Mouse (Mus musculus) megakaryocyte, adult 5-6 weeks (primary cell): ENCODE data around the gene Armh3. TPM values are rescaled to one million over a fixed set of nuclear protein-coding genes. Genes with fewer than 3 reads are reported as not detected.

ENCODE experiments used
- ATAC-seq: 2 replicates; pipeline ENCODE4 v1.8.0; 2016; ENCODE audit warnings: mild to moderate bottlenecking, inconsistent platforms; ENCODE audit not compliant: poor library complexity, severe bottlenecking
- total RNA-seq, 2 experiments: library from RNA; stranded (forward) in 1 of 2; stranded (reverse) in 1 of 2; fragments of 153-499, 151-499 nt in 1 of 2; fragments of 221-1000, 200-1000 nt in 1 of 2; gene quantifications; 2 replicates each; pipeline versions ENCODE4 v1.2.3 to v1.2.4; 2015 to 2017

The Armh3 gene
- total RNA-seq, 2 experiments from 2014 or later = 6.6 to 12.8 TPM

DNA sequence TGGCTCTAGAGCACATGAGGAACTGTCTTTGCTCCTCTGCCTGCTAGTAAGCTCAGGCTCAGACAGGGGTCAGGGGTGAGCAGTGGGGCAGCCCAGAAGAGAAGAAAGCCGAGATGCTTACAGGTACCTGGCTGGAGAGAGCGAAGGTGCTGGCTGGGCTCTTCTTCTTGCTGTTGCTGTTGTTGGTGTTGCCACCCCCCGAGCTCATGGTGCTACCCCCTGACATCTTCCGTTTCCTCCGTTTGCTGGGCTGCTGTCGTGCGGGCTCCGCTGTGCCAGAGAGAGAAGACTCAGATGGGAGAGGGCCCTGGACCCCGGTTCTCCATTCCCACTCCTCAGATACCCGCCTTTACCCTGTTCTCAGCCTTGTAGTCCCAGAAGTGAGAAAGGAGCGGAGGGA, 35.6 kb upstream of the Armh3 start:
- no peak for ATAC-seq

DNA sequence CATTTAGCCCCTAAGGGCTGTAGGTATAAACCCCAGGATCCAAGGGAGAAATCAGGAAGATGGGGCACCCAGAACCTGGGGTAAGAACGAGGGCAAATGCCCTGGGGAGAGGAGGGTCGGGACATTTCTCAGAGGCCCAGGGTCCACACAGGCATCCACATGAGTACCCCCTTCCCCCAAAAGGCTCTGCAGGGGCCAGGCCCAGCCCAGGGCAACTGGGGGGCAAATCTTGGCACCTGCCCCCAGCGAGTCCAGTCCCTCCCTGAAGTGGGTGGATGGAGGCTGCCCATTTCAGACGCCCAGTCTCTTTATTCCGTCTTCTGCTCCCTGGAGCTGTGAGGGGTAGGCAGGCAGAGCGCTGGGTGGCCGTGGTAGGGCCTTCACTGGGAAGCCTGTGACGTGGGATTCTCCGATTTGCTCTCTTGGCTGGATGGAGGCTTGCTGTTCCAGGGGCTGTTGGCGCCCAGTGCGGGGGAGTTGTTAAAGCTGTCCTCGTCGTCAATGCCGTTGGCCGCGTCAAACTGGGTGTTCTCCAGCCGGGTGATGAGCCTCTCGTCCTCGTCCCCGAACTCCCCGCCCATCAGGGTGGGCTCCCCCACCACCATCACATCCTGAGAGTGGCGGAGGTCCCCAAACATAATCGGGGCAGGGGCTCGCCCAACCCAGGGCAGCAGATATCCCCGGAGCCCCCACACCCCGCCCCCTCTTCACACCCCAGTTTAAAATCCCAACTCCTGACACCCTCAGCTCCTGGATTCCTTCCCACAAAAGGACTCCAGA, 34.6 kb upstream of the Armh3 start:
- ATAC-seq = no peak

DNA sequence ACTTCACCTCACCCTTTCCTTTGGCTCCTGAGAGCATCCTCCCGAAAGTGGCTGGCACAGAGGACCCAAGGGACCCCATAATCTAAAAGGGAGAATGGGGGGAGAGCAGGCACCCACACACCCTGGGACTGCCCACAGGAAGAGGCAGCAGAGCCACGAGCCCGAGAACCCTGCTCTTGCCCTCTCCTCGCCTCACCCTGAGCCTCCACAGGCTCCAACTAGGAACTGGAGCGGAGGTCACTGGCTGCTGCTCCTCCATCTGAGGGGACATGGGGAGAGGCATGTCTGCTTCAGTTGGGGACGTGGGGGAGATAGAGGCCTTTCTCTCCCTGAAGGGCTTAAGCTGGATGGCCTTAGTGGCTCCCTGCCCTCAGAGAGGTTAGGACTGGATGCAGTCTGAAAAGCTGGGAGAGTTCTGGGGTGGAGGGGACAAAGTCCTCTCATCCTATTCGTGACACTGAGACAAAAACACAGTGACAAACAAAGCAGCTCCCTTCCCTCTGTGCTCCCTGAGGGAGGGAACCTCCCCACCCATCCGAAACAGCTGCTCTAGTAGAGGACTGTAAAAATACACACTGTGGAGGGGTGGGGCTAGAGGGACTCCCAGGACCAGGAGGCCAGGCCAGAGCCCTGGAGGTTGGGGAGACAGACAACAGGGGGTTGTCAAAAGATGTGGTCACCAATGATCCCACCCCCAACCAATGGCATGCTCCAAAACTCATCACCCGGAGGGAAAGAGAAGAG, 33.6 kb upstream of the Armh3 start:
- no peak for ATAC-seq

DNA sequence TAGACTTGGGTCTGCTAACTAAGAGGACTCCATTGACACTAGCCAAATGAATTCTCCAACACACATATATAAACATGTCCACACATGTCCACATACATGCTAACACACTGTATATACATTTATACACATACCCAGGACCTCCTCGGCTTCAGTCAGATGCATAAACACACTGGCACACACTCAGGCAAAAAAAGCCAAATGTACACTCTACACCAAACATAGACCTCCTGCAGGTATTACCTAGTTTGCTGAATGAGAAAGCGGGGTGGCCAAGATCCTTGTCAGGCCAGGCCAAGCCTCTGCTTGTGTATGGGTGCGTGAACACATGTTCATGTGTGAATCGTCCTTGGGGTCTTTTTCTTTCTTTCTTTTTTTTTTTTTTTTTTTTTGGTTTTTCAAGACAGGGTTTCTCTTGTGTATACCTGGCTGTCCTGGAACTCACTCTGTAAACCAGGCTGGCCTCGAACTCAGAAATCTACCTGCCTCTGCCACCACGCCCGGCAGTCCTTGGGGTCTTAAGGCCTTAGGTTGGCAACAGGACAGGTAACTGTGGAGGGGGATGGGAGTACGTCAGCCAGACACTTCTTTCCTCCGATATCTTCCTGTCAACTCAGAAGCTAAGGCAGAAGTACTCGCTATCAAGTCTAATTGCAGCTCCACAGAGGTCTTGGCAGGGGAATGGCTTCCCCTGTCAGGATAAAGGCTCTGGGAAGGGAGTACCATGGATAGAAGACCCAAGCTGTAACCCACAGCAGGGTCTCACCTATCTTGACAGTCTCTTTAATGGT, 32.1 kb upstream of the Armh3 start:
- ATAC-seq = no peak

DNA sequence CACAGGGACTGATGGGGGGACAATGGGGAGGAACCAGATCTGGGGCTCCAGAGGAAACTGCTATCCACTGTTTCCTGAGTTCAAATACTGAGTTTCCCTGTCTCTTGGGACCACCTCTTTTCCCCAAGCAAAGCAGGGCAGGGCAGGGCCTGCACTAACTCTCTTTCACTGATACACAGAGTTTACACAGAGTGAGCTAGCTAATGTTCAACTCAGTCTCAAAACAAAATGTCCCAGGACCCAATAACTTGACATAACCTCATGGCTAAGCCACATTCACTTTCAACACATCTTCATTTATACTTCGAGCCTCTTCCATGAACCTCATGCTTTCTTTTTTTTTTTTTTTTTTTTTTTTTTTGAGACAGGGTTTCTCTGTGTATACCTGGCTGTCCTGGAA, 31.4 kb upstream of the Armh3 start:
- ATAC-seq = no peak

DNA sequence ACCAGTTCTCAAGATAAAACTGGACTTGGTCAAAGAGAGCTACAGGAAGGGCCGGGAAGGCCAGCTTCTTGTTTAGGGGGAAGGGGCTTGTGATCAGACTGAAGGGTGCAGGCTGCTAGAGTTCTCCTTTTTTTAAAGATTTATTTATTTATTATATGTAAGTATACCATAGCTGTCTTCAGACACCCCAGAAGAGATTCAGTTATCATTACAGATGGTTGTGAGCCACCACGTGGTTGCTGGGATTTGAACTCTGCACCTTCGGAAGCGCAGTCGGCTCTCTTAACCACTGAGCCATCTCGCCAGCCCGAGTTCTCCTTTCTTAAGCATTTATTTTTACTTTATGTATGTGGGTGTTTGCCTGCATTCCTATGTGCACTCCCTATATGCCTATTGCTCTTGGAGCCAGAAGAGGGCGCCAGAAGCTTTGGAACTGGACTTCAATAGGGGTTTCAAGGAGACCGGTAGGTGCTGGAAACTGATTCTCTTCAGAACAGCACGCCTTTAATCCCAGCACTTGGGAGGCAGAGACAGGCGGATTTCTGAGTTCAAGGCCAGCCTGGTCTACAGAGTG, 30.5 kb upstream of the Armh3 start:
- no peak for ATAC-seq

DNA sequence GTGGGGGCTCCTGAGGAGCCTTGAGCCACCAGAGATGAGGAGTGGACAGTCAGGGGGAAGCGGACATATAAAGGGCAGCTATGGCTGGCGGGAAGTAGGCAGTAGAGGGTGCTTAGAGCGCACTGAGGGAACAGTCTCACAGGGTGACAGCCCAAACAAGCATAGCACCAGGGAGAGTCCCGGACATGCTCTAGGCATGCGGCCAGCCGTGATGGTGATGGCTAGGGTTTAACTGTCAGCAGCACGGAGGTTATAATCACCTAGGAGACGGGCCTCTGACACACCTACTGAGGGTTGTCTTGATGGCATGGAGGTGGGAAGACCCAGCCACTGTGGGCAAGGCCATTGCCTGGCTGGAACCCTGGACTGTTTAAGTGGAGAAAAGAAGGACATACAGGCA, 28.3 kb upstream of the Armh3 start:
- no peak for ATAC-seq

DNA sequence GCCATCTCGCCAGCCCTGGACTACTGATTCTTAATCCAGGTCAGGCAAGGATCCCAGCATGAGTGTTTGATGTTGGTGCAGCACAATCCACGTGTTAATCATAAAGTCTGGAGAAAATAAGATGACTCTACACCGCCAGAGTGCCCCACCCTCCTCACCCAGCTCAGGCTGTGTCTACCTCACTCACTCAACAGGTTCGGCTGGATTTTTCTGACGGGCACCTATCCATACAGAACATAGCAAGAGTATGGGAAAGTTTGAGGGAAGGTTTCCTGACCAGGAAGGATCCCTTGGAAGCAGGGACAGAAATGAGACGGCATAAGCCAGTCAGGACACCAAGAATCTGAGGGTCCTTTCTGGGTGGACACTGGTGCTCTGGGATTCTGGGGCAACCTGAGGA, 26.7 kb upstream of the Armh3 start:
- ATAC-seq = no peak

DNA sequence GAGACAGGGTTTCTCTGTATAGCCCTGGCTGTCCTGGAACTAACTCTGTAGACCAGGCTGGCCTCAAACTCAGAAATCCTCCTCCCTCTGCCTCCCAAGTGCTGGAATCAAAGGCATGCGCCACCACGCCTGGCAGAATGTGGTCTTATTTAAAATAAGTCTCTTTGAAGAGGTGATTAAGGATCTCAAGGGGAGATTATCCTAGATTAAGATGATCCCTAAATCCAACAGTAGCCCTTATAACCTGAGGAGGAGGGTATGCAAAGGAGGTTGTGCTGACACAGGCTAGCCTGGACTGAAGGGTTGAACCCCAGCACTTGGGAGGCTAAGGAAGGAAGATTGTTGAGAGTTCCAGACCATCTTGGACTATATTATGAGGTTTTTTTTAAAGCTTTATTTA, 17.7 kb upstream of the Armh3 start:
- no peak for ATAC-seq

DNA sequence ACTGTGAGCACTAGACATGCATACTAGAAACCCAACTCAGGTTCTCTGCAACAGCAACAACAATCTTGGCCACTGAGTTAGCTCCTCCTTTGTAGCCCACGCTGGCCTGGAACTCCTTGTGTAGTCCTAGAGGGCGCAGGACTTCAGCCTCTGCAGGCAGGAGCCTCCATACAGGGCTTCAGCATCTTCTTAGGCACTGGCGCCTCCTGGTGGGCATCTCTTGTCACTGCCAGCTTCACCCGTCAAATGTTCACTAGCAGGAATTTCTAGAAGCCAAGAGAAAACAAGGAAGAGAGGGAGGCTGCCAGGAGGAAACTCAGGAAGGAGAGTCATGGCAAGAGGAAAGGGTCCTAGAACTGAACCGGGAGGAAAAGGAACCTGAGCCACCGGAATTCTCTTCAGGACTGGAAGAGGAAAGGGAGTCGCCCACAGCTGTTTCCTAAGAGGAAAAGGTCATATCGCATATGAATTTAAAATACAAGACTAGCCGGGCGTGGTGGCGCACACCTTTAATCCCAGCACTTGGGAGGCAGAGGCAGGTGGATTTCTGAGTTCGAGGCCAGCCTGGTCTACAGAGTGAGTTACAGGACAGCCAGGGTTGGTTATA, 16.4 kb upstream of the Armh3 start:
- peak; percentile 94 for ATAC-seq

DNA sequence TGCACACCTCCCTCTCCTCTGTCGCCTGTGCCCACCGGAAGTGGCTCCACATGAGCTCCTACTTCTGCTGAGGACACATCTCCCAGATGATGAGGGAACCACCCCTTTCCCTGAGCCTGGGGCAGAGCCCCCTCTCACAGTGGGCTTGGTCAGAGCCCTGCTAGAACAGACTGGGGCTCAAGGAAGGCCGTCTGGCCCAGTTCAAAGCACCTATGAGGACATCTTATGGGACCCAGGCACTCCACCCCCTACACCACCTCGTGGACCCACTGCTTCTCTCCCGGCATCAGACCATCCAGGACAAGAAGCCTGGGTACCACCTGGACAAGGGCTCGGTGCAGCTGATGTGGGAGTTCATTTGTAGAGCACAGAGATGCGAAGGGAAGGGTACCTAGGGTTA, 7.4 kb upstream of the Armh3 start:
- ATAC-seq = no peak

DNA sequence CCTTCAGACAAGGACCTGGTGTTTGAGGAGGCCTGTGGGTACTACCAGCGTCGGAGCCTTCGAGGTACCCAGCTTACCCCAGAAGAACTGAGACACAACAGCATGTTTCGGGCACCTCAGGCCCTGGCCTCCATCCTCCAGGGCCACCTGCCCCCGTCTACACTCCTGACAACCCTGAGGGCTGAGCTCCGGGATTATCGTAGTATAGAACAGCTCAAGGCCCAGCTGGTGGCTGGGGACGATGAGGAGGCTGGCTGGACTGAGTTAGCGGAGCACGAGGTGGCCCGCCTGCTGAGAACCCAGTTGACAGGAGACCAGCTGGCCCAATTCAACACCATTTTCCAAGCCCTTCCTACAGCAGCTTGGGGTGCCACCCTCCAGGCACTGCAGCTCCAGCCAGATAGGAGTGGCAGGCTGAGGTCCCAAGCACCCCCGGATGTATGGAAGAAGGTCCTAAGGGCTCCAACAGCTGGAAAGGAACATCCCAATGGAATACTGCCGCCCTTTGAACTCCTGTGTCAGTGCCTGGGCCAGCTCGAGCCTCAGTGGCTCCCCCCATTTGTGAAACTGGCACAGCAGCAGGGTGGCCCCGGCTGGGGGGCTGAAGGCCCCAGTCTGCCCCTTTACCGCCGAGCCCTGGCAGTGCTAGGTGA, 6.7 kb upstream of the Armh3 start:
- ATAC-seq = no peak

DNA sequence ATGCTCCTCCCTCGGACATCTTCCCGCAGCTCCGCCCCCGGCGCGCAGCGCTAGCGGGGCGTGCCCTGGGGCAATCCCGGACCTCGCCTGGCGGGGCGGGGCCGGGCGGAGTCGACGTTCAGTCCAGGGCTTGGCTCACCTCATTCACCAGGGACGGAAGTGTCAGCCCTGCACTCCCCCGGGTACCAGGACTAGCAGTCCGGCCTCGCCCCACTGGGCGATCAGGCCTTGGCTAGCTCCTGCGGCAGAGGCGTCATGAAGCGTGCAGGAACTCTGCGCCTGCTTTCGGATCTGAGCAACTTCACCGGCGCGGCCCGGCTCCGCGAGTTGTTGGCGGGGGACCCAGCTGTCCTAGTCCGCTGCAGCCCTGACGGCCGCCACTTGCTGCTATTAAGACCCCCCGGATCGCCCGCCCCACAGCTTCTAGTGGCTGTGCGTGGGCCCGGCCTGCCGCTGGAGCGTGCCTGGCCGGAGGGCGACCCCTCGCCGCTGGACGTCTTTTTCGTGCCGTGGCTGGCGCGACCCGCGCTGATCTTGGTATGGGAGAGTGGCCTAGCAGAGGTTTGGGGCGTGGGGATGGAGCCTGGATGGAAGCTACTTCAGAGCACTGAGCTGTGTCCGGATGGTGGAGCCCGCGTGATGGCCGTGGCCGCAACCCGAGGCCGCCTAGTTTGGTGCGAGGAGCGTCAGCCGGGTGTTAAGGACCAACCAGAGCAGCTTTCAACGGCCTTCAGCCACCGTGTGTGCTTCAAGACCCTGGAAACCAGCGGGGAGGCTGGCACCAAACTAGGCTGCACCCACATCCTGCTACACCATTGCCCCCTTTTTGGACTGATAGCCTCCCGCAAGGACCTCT, 5.3 kb upstream of the Armh3 start, which contains the start of gene Hps6:
Gene Hps6 (plus strand): TSS at position 138 of the 856 bp plus-strand sequence.
- ATAC-seq = peak; percentile 96

DNA sequence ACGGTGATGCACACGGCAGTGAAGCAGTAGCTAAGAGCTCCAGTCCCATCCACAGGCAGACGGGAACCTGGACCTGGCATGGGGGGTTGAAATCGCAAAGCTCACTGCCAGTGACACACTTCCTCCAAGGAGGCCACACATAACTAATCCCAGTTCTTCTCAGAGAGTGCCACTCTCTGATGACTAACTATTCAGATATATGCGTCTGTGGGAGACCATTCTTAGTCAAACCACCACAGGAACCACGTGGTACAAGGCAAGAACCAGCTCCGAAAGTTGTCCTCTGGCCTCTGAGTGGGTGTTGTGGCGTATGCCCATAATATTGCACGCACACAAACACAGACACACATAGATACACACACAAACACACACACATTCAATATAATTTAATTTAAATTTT, 4.0 kb upstream of the Armh3 start:
- ATAC-seq = no peak

DNA sequence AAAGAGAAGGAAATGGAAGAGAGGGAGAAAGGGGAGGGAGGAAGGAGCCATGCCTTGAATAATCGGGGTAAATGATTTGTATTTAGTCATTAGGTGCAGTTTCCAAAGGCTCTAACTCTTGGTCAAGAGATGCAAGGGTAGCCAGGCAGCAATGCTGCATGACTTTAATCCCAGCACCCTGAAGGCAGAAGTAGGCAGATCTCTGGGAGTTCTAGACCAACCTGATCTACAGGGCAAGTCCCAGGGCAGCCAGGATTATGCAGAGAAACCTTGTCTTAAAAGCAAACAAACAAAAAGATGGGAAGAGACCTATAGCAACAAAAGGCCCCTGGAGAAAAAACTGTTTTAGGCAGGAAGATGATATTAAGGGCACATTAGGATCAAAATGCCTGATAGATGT, 1.1 kb upstream of the Armh3 start:
- ATAC-seq = no peak

DNA sequence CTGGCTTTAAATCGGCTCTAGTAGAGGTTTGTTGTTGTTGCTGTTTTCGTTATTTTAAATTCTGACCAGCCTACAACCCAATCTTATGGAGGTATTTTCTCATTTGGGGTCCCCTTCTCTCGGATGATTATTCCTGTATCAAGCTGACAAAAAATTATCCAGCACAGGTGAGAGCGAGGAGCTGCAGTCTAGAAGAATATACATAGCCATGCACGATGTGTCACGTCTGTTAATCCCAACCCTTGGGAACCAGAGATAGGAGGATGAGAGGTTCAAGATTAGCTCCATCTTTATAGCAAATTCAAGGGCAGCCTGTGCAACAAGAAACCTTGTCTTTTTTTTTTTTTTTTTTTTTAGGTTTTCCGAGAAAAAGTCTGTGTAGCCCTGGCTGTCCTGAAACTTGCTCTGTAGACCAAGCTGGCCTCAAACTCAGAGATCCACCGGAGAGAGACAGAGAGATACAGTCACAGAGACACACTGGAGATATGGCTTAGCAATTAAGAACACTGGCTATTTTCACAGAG, 468 bp upstream of the Armh3 start:
- no peak for ATAC-seq

DNA sequence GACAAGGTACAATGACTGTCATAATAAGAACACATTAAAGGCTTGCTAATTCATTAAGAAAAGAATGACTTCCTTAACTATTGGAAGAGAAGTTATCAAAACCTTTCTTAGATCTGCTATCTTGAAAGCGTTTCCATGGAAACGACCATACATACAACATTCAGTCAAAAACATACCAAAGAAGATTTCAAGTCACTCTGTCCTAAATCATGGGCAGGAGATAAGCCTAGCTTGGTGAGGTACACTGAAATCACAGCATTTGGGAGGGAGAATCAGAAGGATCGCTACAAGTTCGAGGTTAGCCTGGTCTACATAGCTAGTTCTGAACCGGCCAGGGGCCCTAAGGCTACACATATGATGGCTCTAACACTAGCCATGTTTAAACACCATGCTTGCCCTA, 923 bp downstream of the Armh3 start:
- no peak for ATAC-seq

DNA sequence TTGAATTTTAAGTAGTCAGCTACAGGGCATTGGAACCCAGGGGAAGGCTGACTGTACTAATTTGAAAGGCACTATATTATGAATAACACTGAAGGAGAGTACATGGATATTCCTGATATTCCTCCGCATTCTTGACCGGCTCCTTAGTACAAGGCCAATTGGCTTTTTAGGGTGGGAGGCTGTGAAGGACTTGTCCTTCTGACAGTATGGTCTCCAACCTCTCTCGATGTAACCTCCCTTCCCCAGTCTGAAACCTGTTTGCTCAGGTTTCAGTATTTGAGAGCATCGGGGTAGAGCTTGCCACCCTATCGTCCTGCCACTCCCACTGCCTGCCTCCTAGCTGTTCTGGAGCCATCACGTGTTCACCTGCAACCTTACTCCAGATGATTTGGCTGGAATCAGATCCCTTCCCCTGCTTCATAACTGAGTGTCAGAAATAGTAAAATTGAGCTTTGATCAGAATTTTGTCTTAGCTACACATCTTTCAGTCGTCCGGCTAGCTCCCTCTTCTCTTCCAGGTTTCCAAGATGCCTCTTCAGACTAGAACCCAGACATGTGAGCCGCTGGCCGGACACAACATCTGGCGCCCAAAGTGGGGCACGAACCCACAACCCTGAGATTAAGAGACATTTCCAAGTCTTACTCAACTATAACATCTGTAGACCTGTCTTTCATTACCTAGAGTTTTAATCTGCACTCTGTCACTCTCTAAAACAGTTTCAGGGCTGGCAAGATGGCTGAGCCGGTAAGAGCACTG, 4.1 kb downstream of the Armh3 start:
- no peak for ATAC-seq
